Mouse (Mus musculus) cortical plate, adult 2 months (tissue): ENCODE results near the gene Zfp568. TPM values are rescaled to one million over a fixed set of nuclear protein-coding genes. Genes with fewer than 3 reads are reported as not detected.

Experiments
- H3K27ac ChIP-seq: fragments of 200-500 bp; 2 replicates; pipeline ENCODE4 v1.5.1; 2012; ENCODE audit warnings: low read length, control low read depth, inconsistent platforms; ENCODE audit not compliant: insufficient read depth
- H3K4me1 ChIP-seq: fragments of 200-500 bp; 2 replicates; pipeline ENCODE4 v1.6.1; 2011; ENCODE audit warnings: low read length; ENCODE audit not compliant: control insufficient read depth, insufficient read depth
- H3K4me3 ChIP-seq: fragments of 200-500 bp; 2 replicates; pipeline ENCODE4 v1.5.1; 2011; ENCODE audit warnings: mild to moderate bottlenecking, low read length, control low read depth; ENCODE audit not compliant: insufficient read depth
- CTCF ChIP-seq: fragments of 200-500 bp; IDR thresholded peaks from 2 replicates; pipeline ENCODE4 v1.5.1; 2011; ENCODE audit warnings: mild to moderate bottlenecking, control low read depth, low read length; ENCODE audit not compliant: insufficient read depth; ENCODE audit errors: extremely low read depth
- POLR2A ChIP-seq: fragments of 200-500 bp; IDR thresholded peaks from 2 replicates; pipeline ENCODE4 v1.6.1; 2011; ENCODE audit warnings: mild to moderate bottlenecking, low read length, control low read depth; ENCODE audit not compliant: insufficient read depth; ENCODE audit errors: extremely low read depth
- polyA plus RNA-seq: library from polyadenylated mRNA; depleted of rRNA; stranded (reverse); fragments of >200 nt; gene quantifications from 2 replicates; pipeline ENCODE4 v1.2.3, GENCODE M21; 2012; rRNA removed

Zfp568 gene
- polyA plus RNA-seq, 1 experiment, result 3.0 TPM

DNA sequence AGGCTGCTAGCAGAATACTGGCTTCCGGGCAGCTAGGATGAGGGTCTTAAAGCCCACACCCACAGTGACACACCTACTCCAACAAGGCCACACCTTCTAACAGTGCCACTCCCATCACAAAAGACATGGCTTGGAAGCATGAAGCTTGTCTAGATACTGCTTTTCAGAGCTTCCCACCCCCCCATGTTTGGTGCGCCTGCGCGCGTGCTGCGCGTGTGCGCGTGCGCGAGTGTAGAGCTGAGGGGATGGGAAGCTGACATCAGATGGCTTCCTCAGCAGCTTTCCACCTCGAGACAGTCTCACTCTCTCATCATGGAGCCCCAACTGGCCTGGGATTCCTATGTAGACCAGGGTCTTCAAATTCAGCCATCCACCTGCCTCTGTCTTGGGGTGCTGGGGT is 50.6 kb downstream of the Zfp568 start:
- no peak overlapping the region for H3K27ac ChIP-seq
- H3K4me1 ChIP-seq, result no peaks in the 10 kb centered on the region
- no peak for TF ChIP-seq CTCF
- no peak for TF ChIP-seq POLR2A
- H3K4me3 ChIP-seq, result no peak overlapping the region

DNA sequence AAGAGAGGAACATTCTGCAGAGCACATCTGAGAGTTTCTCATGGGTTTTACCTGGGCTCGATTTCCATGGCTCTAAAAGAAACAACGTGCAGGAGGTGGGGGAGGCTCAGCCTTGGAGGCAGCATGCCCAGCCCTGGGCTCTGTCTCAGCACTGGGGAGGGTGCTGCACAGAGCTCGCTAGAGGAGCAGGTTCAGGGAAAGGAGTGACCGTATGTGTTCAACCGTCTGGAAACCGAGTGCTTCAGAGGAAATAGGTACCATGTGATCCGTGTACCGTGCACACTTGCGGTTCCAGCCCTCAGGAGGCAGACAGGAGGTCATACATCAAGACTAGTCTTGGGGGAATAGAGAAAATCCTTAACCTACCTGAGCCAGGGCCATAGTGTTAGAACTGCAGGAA is 60.6 kb downstream of the Zfp568 start:
- Histone ChIP-seq H3K4me3 (no peak overlapping the region), H3K27ac (no peak overlapping the region), H3K4me1 (no peaks in the 10 kb centered on the region)
- TF ChIP-seq POLR2A (no peak), CTCF (no peak)

GRCm38 (mm10) chr7:30048126-30048525 is 64.4 kb downstream of the Zfp568 start:
- Histone ChIP-seq H3K4me3 (no peak overlapping the region), H3K4me1 (0 out of 2 replicates have a peak, but pooled peaks cover 3% of the 10 kb centered on the region), H3K27ac (no peak overlapping the region)
- TF ChIP-seq POLR2A (no peak), CTCF (no peak)

DNA sequence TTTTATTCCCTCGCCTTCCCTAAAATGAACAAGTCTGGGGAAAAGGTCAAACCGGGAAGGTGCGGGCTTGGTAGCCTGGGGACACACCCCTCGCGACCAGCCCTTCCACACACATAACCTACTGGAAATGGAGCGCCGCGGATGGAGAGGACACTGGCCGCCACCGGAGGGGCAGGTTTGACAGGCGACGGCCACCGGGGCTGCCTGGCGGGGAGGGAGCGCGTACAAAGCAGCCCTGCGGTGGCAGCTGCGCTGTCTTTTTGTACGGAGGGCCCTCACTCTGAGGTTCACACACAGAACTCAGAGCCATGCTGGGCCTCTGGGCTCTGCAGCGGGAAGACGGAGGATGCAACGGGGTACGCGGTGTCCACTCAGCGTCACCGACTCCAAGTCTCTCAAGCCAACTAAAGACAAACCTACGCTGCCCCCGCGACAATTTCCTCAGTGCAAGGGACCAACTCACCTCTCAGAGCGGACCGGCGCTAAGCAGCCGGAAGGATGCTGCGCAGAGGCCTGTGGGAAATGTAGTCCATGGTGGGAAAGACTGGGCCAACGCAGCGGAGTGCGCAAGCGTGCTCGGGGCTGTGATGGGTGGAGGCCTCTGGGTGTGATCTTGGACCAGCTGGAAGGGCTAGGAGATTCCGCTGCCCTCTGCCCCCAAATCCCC is 67.3 kb downstream of the Zfp568 start, which contains the start of gene Zfp14:
Gene Zfp14, minus strand, starts transcription at position 499 of the 667 bp plus-strand sequence.
- Histone ChIP-seq H3K4me3 (peak within 1 kb of the TSS; percentile 66), H3K4me1 (0 out of 2 replicates have a peak, but pooled peaks cover 3% of the 10 kb centered on the region), H3K27ac (peak within 1 kb of the TSS; percentile 33; the same call in 1 of the 2 replicates)
- no peak for TF ChIP-seq CTCF
- TF ChIP-seq POLR2A, result peak; percentile 88

- 0 out of 2 replicates have a peak, but pooled peaks cover 3% of the 10 kb centered on the region for H3K4me1 ChIP-seq
- no peak overlapping the region for H3K27ac ChIP-seq
- no peak for TF ChIP-seq CTCF
- TF ChIP-seq POLR2A, result no peak
- H3K4me3 ChIP-seq, result no peak overlapping the region
Observed at GRCm38 (mm10) chr7:30053591-30053990, 69.8 kb downstream of the Zfp568 start.

- Histone ChIP-seq H3K4me3 (no peak overlapping the region), H3K27ac (no peak overlapping the region), H3K4me1 (no peaks in the 10 kb centered on the region)
- TF ChIP-seq CTCF (no peak), POLR2A (no peak)
Observed at GRCm38 (mm10) chr7:30060341-30060740, 76.6 kb downstream of the Zfp568 start.

DNA sequence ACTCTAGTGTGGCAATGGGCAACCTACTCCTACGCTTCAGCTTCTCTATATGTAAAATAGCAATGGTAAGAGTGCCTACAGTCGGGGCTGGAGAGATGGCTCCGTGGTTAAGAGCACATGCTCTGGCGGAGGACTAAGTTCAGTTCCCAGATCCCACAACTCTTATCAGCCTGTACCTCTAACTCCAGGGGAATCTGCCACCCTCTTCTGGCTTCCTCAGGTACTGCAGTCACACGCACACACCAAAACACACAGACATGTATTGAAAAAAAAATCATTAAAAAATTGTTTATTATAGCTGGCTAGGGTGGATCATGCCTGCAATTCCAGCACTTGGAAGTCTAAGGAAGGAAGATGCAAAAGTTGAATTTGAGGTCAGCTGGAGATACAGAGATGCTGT is 78.7 kb downstream of the Zfp568 start:
- Histone ChIP-seq H3K27ac (no peak overlapping the region), H3K4me1 (no peaks in the 10 kb centered on the region), H3K4me3 (no peak overlapping the region)
- peak; percentile 23; the same call in 1 of the 2 replicates for TF ChIP-seq CTCF
- TF ChIP-seq POLR2A, result no peak

- Histone ChIP-seq H3K4me1 (no peaks in the 10 kb centered on the region), H3K27ac (no peak overlapping the region), H3K4me3 (no peak overlapping the region)
- TF ChIP-seq CTCF (peak; percentile 26; the same call in 1 of the 2 replicates), POLR2A (no peak)
Observed at GRCm38 (mm10) chr7:30064622-30065021, 80.9 kb downstream of the Zfp568 start.

DNA sequence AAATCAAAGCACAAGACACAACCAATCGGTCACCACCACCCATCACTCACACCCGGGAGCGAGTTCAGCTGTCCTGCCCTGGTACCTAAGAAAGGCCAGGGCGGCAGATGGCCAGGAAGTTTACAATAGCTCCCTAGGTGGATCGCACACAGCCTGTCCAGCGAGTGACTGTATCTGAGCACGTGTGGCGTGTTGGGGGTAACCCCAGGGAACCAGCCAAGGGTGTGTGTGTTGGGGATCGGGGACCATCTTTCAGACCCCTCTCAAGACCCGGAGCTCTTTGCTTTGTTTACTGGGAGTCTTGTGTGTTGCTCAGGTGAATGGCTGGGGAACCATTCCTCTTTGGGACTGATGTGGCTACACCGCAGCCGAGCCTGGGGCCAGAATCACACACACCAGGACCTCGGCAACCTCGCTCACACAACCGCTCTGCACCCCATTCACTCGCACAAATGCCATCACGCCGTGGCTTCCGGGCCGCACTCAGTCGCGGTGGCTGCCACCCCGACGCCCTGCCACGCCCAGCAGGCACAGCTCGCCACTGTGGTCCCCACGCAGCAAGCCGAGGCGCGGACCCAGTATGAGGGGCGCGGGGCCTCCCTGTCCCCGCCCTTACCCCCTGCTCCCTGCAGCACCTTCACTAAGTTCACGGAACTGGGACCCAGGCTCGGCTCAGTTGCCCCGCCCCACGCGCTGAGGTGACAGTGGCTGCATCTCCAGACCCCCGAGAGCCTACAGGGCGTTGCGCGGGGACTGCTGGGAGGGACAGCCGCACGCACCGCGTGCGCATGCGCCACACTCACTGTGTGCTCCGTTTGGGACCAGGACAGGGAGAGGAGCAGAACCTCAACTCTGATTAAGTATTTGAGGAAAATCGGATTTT is 88.6 kb downstream of the Zfp568 start, which contains the start of gene Zfp82:
Gene Zfp82, minus strand, starts transcription at position 755 of the 883 bp plus-strand sequence.
- peaks cover 2% of the 10 kb centered on the region; the same call in 1 of the 2 replicates for H3K4me1 ChIP-seq
- H3K4me3 ChIP-seq, result peak within 1 kb of the TSS; percentile 77
- peak; percentile 84 for TF ChIP-seq POLR2A
- TF ChIP-seq CTCF, result no peak
- H3K27ac ChIP-seq, result peak within 1 kb of the TSS; percentile 71

Other genes starting within 250 kb of the Zfp568 start
- 9.2 and 9.6 TPM in 2 replicates for gene Zfp84, start 215.4 kb upstream of the Zfp568 start, polyA plus RNA-seq
- 8.2 and 8.6 TPM in 2 replicates for gene Zfp30, start 200.0 kb upstream of the Zfp568 start, polyA plus RNA-seq
- 8.3 and 9.8 TPM in 2 replicates for gene Zfp790, start 167.8 kb upstream of the Zfp568 start, polyA plus RNA-seq
- gene Zfp940, start 130.3 kb upstream of the Zfp568 start, polyA plus RNA-seq, result 14.8 and 15.9 TPM in 2 replicates
- gene Zfp420, start 124.0 kb upstream of the Zfp568 start, polyA plus RNA-seq, result 13.1 and 14.1 TPM in 2 replicates
- gene Zfp27, start 77.4 kb upstream of the Zfp568 start, polyA plus RNA-seq, result 12.0 and 12.5 TPM in 2 replicates
- 9.2 and 9.5 TPM in 2 replicates for gene Zfp383, start 75.7 kb upstream of the Zfp568 start, polyA plus RNA-seq
- gene Zfp74, start 29.9 kb upstream of the Zfp568 start, polyA plus RNA-seq, result 12.5 and 13.1 TPM in 2 replicates
- 13.8 and 14.2 TPM in 2 replicates for gene Zfp14, start 67.4 kb downstream of the Zfp568 start, polyA plus RNA-seq
- gene Zfp82, start 88.9 kb downstream of the Zfp568 start, polyA plus RNA-seq, result 2.3 and 2.5 TPM in 2 replicates
- gene Gm26920, start 106.5 kb downstream of the Zfp568 start, polyA plus RNA-seq, result 0.44 and 0.50 TPM in 2 replicates
- gene Zfp566, start 106.6 kb downstream of the Zfp568 start, polyA plus RNA-seq, result 6.0 and 7.0 TPM in 2 replicates
- 42.8 and 44.9 TPM in 2 replicates for gene Zfp260, start 110.8 kb downstream of the Zfp568 start, polyA plus RNA-seq
- gene Zfp382, start 138.0 kb downstream of the Zfp568 start, polyA plus RNA-seq, result 9.8 and 10.4 TPM in 2 replicates
- gene Zfp146, start 185.8 kb downstream of the Zfp568 start, polyA plus RNA-seq, result 33.5 and 35.2 TPM in 2 replicates
- 7.4 TPM in 2 replicates for gene Cox7a1, start 200.2 kb downstream of the Zfp568 start, polyA plus RNA-seq
- 254 and 279 TPM in 2 replicates for gene Capns1, start 214.9 kb downstream of the Zfp568 start, polyA plus RNA-seq
- 152 and 157 TPM in 2 replicates for gene Polr2i, start 248.0 kb downstream of the Zfp568 start, polyA plus RNA-seq
- 136 and 139 TPM in 2 replicates for gene Tbcb, start 248.3 kb downstream of the Zfp568 start, polyA plus RNA-seq